Mouse (Mus musculus) CH12.LX (cell line): ENCODE measurements around the gene Bloc1s1.

Experiments
- CHD2 ChIP-seq: IDR thresholded peaks from 2 replicates; pipeline ENCODE4 v1.6.1; 2011; ENCODE audit warnings: low read length, improper control_type of control experiment
- CTCF ChIP-seq, 2 experiments: IDR thresholded peaks in 1 of 2; conservative IDR thresholded peaks in 1 of 2; 2 replicates each; pipeline ENCODE4 v1.5.1; 2011 to 2012; ENCODE audit warnings: low read depth in 2 of 2, low read length in 2 of 2, improper control_type of control experiment in 1 of 2, inconsistent platforms in 1 of 2, mild to moderate bottlenecking in 1 of 2, moderate library complexity in 1 of 2
- E2F4 ChIP-seq: IDR thresholded peaks from 2 replicates; pipeline ENCODE4 v1.6.1; 2011; ENCODE audit warnings: low read depth, low read length, improper control_type of control experiment; ENCODE audit not compliant: insufficient replicate concordance
- ELF1 ChIP-seq: IDR thresholded peaks from 2 replicates; pipeline ENCODE4 v1.6.1; 2014; ENCODE audit warnings: low read depth, mild to moderate bottlenecking, inconsistent platforms, low read length, improper control_type of control experiment
- EP300 ChIP-seq: IDR thresholded peaks from 2 replicates; pipeline ENCODE4 v1.6.1; 2011; ENCODE audit warnings: low read length, improper control_type of control experiment
- ETS1 ChIP-seq: conservative IDR thresholded peaks from 2 replicates; pipeline ENCODE4 v1.6.1; 2012; ENCODE audit warnings: low read depth, mild to moderate bottlenecking, inconsistent platforms, low read length, improper control_type of control experiment, moderate library complexity
- GABPA ChIP-seq: IDR thresholded peaks from 2 replicates; pipeline ENCODE4 v1.6.1; 2012; ENCODE audit warnings: low read depth, low read length, improper control_type of control experiment, inconsistent platforms; ENCODE audit not compliant: insufficient replicate concordance
- JUN ChIP-seq: IDR thresholded peaks from 2 replicates; pipeline ENCODE4 v1.6.1; 2011; ENCODE audit warnings: low read depth, mild to moderate bottlenecking, low read length, improper control_type of control experiment, moderate library complexity; ENCODE audit not compliant: insufficient read depth
- MAX ChIP-seq: IDR thresholded peaks from 2 replicates; pipeline ENCODE4 v1.6.1; 2011; ENCODE audit warnings: low read length, improper control_type of control experiment
- POLR2A ChIP-seq: IDR thresholded peaks from 2 replicates; pipeline ENCODE4 v1.6.1; 2011; ENCODE audit warnings: low read depth, mild to moderate bottlenecking, improper control_type of control experiment, low read length
- POLR2AphosphoS2 ChIP-seq: IDR thresholded peaks from 2 replicates; pipeline ENCODE4 v1.6.1; 2011; ENCODE audit warnings: low read depth, low read length, improper control_type of control experiment
- UBTF ChIP-seq: IDR thresholded peaks from 2 replicates; pipeline ENCODE4 v1.6.1; 2012; ENCODE audit warnings: low read depth, mild to moderate bottlenecking, inconsistent platforms, low read length, improper control_type of control experiment, moderate library complexity
- ZKSCAN1 ChIP-seq: IDR thresholded peaks from 2 replicates; pipeline ENCODE4 v1.6.1; 2012; ENCODE audit warnings: low read depth, inconsistent platforms, low read length, improper control_type of control experiment, borderline replicate concordance

GRCm38 (mm10) chr10:128918246-128918645 is 5.6 kb downstream of the Bloc1s1 start:
- TF ChIP-seq ELF1 (no peak), CHD2 (no peak), ZKSCAN1 (no peak), EP300 (no peak), CTCF (conservative IDR thresholded peaks at IDR 0.05 in 1 of 2, IDR thresholded peaks at IDR 0.05 in 1 of 2; ENCODE audit: low read depth in 2 of 2, low read length in 2 of 2) (no peak), POLR2A (no peak), GABPA (no peak), POLR2AphosphoS2 (no peak), UBTF (no peak), JUN (no peak), MAX (no peak), ETS1 (no peak), E2F4 (no peak)
